Mouse (Mus musculus) heart, adult 9 months (tissue): Measurements from ENCODE around the gene Katnb1.

ENCODE experiments used
- DNase-seq, 2 experiments: peaks; one replicate each; pipeline ENCODE4 v3.0.0; 2022; ENCODE audit warnings: low spot score in 2 of 2

The Katnb1 gene

GRCm38 (mm10) chr8:95140555-95140954 is 59.6 kb downstream of the Katnb1 start:
- peak; percentile 68 to 74 for DNase-seq

- no peak for DNase-seq
These were observed 60.0 kb downstream of the Katnb1 start for GRCm38 (mm10) chr8:95141026-95141425.

GRCm38 (mm10) chr8:95141469-95142074 is 60.6 kb downstream of the Katnb1 start:
- no peak for DNase-seq

DNA sequence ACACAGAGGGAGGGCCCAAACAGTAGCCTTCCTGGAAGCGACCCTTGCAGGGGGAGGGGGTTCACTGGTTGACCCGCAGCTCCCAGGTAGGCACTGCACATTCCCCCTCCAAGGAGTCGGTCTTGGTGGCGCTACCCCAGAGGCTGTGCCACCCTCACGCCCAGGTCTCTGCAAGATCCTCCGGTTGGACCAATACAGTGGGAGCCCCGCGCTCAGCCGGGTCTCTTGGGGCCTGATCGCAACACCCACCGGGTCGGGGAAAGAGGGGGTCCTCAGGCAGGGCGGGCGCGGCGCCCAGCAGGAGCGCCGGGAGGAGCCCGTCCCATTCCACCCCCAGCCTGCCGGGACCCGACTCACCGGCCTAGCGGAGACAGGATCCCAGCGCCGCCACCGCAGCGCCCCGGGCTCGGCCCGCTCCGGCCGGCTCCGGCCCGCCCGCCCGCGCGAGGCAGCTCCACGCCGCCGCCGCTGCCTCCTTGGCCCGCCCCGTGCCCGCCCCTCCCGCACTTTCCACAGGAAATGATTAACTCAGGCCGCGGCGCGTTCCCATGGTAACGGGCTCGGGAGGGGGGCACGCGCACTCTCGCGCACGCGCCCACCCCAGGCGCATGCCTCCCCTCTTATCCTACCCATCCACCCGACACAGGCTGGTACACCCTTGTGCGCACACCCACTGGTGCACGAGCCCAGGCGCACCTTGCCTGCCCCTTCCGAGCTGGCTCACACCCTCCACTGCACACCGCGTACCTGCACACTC is 61.3 kb downstream of the Katnb1 start:
- peak; percentile 73 to 75 for DNase-seq

DNA sequence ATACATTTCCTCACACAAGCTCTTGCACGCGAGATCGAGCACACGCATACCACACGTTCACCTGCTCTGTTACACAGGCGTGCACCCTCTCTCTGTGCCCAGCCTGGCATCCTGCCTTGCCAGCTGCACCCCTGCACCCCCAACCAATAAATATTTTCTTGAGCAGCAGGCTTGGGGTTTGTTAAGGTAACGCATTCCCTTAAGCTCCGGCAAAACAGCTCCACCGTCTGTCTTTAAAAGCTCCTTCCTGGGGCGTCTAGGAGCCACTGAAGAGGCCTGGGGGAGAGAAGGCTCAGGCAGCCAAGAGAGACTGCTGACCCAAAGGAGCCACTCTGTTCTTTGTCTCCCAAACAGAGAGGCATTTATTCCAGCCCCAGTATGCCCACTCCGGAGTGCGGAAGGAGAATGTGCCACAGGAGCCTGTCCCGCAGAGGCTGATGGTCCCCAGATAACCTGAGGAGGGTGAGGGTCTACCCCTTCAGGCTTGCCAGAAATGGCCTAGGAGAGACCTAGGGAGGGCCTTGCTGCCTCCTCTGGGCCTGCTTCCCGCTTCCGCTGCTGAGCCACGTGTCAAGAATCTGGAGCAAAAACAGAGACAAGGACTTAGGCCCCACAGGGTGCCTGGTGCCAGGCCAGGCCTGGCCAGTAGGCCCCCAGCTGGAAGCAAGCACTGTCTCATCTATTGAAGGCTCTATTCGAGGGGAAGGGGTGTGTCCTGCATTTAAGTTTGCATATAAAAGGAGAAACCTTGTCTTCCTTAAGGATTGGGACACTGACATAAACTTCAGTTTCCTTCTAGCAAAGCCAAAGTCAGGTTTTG is 62.2 kb downstream of the Katnb1 start:
- no peak for DNase-seq

- DNase-seq: no peak
These were observed 63.0 kb downstream of the Katnb1 start for GRCm38 (mm10) chr8:95143805-95144630.

DNA sequence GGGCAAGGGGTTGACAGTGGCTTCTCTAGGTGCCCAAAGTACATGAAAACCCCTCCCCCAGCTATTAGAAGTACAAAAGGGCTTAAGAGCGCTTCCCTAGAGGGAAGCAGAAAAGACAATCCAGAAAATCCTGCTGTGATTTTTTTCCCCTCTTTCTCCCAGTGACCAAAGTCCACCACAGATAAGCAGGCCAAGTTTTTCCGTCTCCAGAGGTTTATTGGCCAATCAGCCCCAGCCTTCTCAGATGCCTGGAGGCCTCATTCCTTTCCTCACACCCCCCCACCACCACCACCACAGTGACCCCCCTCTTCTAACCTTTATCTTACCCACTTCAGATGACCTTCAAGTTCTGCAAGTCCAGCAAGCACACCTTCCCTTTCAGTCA is 63.6 kb downstream of the Katnb1 start:
- DNase-seq: no peak

- no peak for DNase-seq
These were observed 65.2 kb downstream of the Katnb1 start for GRCm38 (mm10) chr8:95146044-95146745.

DNA sequence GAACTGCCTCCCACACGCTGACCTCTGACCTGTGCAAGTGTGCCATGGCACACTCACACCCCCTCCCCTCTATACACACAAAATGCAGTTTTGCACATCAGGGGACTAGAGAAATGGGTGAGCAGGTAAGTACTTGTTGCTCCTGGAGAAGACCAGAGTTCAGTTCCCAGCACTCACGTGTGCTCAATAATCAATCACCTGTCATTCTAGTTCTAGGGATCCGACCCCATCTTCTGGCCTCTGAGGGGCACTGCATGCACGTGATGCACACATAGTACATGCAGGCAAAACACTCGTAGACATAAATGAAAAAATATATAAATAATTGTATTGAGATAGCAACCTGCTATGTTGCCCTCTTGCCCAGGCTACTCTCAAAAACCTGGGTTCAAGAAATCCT is 65.9 kb downstream of the Katnb1 start:
- DNase-seq: no peak

DNA sequence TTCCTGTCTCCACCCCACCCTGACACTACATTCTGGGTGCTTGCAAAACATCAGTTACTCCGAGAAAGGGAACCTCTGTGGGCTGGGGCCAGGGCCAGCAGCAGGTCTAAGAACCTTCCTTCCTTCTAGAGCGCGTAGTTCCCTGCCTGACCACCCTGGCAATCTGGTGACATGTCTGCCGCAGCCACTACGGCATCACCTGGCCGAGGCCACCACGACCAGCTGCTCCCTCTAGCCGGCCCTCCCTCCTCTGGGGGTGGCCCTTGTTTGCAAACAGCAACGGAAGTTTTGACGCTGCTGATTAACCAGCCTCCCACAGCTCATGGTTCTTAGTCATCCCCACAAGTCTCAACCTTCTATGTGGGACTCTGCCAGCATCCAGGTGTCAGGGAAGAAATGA is 68.4 kb downstream of the Katnb1 start:
- DNase-seq: no peak

DNA sequence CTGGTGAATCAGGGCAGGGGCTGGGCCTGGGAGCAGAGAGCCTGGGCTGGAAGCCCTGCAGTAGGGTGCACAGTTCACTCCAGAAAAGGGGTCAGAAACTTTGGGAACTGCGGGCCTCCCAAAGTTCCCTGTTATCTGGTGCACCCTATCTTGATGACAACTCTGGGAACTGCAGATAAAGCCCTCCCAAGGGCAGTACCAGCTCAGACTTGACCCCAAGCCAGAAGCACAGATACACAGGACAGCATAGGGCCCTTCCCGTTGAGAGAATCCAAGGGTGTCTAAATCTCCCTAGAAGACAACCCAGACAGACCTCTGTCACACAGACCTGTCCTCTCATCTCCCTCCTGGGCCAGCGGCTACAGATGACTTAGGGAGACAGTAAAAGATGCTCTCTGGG is 69.6 kb downstream of the Katnb1 start:
- DNase-seq: no peak
